In the genomic region with DNA sequence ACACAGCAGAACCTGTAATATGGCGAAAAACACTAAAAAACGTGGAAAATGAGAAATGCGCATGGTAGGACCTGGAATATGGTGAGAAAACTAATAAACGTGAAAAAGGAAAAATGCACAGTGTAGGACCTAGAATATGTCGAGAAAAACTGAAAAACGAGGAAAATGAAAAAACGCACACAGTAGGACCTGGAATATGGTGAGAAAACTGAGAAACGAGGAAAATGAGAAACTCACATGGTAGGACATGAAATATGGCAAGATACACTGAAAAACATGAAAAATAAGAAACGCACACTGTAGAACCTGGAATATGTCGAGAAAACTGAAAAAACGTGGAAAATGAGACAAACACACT, we compare ENCODE assay signal across 10 mouse cellular contexts.
A peak's percentile ranks its signal among the peaks of the same experiment; 100 is the strongest.
DNase-seq lines count a peak whose midpoint lies in the region; ATAC-seq lines count a peak whose summit lies in the region.
"Had no signal": no experiment of that assay in that cellular context is flagged by ENCODE, and none has a peak within 500 bp of the region (broad histone marks: within the 10 kb centered on the region; RNA-seq: fewer than 3 reads in every experiment).

No protein-coding gene starts in this region.

- ATAC-seq in heart, embryonic 11.5 days (replicated peaks; ENCODE audit: insufficient number of reproducible peaks, low FRiP score, low TSS enrichment), result peak; percentile 18; the same call in 1 of the 2 replicates
- ATAC-seq in common myeloid progenitor, adult 5-6 weeks (replicated peaks; ENCODE audit: low read depth, poor library complexity, severe bottlenecking), result peak; percentile 22
- peak; percentile 36; the same call in 1 of the 2 replicates for ATAC-seq in megakaryocyte, adult 5-6 weeks (ENCODE audit: poor library complexity, severe bottlenecking)

- H3K27ac ChIP-seq in heart, embryonic 11.5 days (ENCODE audit: low read depth, low read length), result no peak overlapping the region
- H3K27ac ChIP-seq: macrophage had no signal

- 74% methylated on average over 11 of the region's 11 CpGs for WGBS in heart, embryonic 11.5 days (ENCODE audit: insufficient replicate concordance)

- H3K27me3 ChIP-seq in heart, embryonic 11.5 days (ENCODE audit: control insufficient read depth, insufficient read depth, low read length), result no peaks in the 10 kb centered on the region

- H3K9ac ChIP-seq in heart, embryonic 11.5 days (ENCODE audit: low read depth, low read length), result no peak overlapping the region

- no peaks in the 10 kb centered on the region for H3K36me3 ChIP-seq in heart, embryonic 11.5 days (ENCODE audit: control insufficient read depth, insufficient read depth, low read length)

- H3K4me2 ChIP-seq in heart, embryonic 11.5 days, result no peak overlapping the region

- no peak overlapping the region for H3K4me3 ChIP-seq in heart, embryonic 11.5 days (ENCODE audit: low read depth, low read length)

- H3K9me3 ChIP-seq in heart, embryonic 11.5 days (replicated peaks; ENCODE audit: control insufficient read depth, low read length), result peaks cover 25% of the 10 kb centered on the region

- DNase-seq in heart, adult 11 months, result no peak
- peak; percentile 41 for DNase-seq in 416B (ENCODE audit: low read depth)
- DNase-seq in left cerebral cortex, postnatal 25 days (ENCODE audit: low spot score in 2 of 2), result no peak
- no peak for DNase-seq in gastrocnemius, postnatal 10 days
- DNase-seq in cerebellum, adult 8-10 months, result no peak
- DNase-seq: cerebellum, adult 9-10 months had no signal

- no peaks in the 10 kb centered on the region for H3K4me1 ChIP-seq in heart, embryonic 11.5 days (ENCODE audit: control insufficient read depth, insufficient read depth, low read length)

- intact Hi-C loops in left cerebral cortex, postnatal 25 days (cut with DNase I), result no loop called here
